Mouse (Mus musculus): ENCODE results near the gene Tra2a. TPM values are rescaled to one million over a fixed set of nuclear protein-coding genes. Genes with fewer than 3 reads are reported as not detected.

Gene Tra2a
- polyA plus RNA-seq (2014; fragmentation: Nextera tagmentation; extraction: Ambion mirVana) = 27.3 and 40.4 TPM in 2 replicates

GRCm38 (mm10) chr6:49263847-49264243 is at the start of gene Tra2a:
TSS of gene Tra2a (minus strand) at chr6:49264033.
- WGBS (ENCODE audit: insufficient replicate concordance) = 1% methylated on average over 39 of the region's 39 CpGs
- Histone ChIP-seq H3K4me2 (peak within 1 kb of the TSS; percentile 71), H3K27me3 (ENCODE audit: control insufficient read depth, insufficient read depth, low read length) (no peaks in the 10 kb centered on the region), H3K9me3 (replicated peaks; ENCODE audit: control insufficient read depth, low read length) (no peaks in the 10 kb centered on the region), H3K4me3 (ENCODE audit: low read depth, low read length) (peak within 1 kb of the TSS; percentile 99), H3K9ac (ENCODE audit: low read depth, low read length) (peak within 1 kb of the TSS; percentile 99), H3K27ac (ENCODE audit: low read depth, low read length) (peak within 1 kb of the TSS; percentile 99), H3K36me3 (ENCODE audit: control insufficient read depth, insufficient read depth, low read length) (no peaks in the 10 kb centered on the region), H3K4me1 (ENCODE audit: control insufficient read depth, insufficient read depth, low read length) (peaks cover 23% of the 10 kb centered on the region)
- peak; percentile 96 for ATAC-seq (replicated peaks; ENCODE audit: insufficient number of reproducible peaks, low FRiP score, low TSS enrichment)

DNA sequence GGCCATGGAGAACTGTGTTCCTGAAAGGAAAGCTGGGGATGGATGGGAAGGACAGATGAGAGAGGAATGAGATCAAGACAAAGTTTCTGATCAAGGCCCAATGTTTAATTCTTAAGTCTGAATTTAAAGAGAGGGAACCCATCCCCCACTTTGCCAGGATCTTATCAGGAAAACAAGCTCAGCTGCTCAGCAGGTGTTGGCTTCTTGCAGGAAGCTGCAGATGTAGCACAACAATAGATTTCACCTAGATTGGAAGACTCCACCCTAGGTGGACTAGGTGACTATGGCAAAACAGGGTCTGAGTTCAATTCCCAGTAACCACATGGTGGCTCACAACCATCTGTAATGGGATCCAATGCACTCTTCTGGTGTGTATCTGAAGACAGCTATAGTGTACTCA is 34.5 kb upstream of the Tra2a start:
- H3K36me3 ChIP-seq (ENCODE audit: control insufficient read depth, insufficient read depth, low read length) = no peaks in the 10 kb centered on the region
- H3K27ac ChIP-seq (ENCODE audit: low read depth, low read length) = no peak overlapping the region
- H3K9me3 ChIP-seq (replicated peaks; ENCODE audit: control insufficient read depth, low read length) = no peaks in the 10 kb centered on the region
- H3K9ac ChIP-seq (ENCODE audit: low read depth, low read length) = no peak overlapping the region
- no peaks in the 10 kb centered on the region for H3K27me3 ChIP-seq (ENCODE audit: control insufficient read depth, insufficient read depth, low read length)
- no peaks in the 10 kb centered on the region for H3K4me1 ChIP-seq (ENCODE audit: control insufficient read depth, insufficient read depth, low read length)
- H3K4me2 ChIP-seq = no peak overlapping the region
- ATAC-seq (replicated peaks; ENCODE audit: insufficient number of reproducible peaks, low FRiP score, low TSS enrichment) = no peak
- H3K4me3 ChIP-seq (ENCODE audit: low read depth, low read length) = no peak overlapping the region

- H3K4me1 ChIP-seq (ENCODE audit: control insufficient read depth, insufficient read depth, low read length) = no peaks in the 10 kb centered on the region
- 85% methylated on average over 1 of the region's 1 CpGs for WGBS (ENCODE audit: insufficient replicate concordance)
- no peaks in the 10 kb centered on the region for H3K36me3 ChIP-seq (ENCODE audit: control insufficient read depth, insufficient read depth, low read length)
- H3K9ac ChIP-seq (ENCODE audit: low read depth, low read length) = no peak overlapping the region
- H3K27ac ChIP-seq (ENCODE audit: low read depth, low read length) = no peak overlapping the region
- H3K4me3 ChIP-seq (ENCODE audit: low read depth, low read length) = no peak overlapping the region
- no peaks in the 10 kb centered on the region for H3K27me3 ChIP-seq (ENCODE audit: control insufficient read depth, insufficient read depth, low read length)
- H3K4me2 ChIP-seq = no peak overlapping the region
- ATAC-seq (replicated peaks; ENCODE audit: insufficient number of reproducible peaks, low FRiP score, low TSS enrichment) = no peak
- H3K9me3 ChIP-seq (replicated peaks; ENCODE audit: control insufficient read depth, low read length) = no peaks in the 10 kb centered on the region
Observed at GRCm38 (mm10) chr6:49282122-49282521, 18.3 kb upstream of the Tra2a start.

GRCm38 (mm10) chr6:49280942-49281341 is 17.1 kb upstream of the Tra2a start:
- 55% methylated on average over 1 of the region's 1 CpGs for WGBS (ENCODE audit: insufficient replicate concordance)
- Histone ChIP-seq H3K9ac (ENCODE audit: low read depth, low read length) (no peak overlapping the region), H3K36me3 (ENCODE audit: control insufficient read depth, insufficient read depth, low read length) (no peaks in the 10 kb centered on the region), H3K27me3 (ENCODE audit: control insufficient read depth, insufficient read depth, low read length) (no peaks in the 10 kb centered on the region), H3K4me2 (no peak overlapping the region), H3K27ac (ENCODE audit: low read depth, low read length) (no peak overlapping the region), H3K4me3 (ENCODE audit: low read depth, low read length) (no peak overlapping the region), H3K9me3 (replicated peaks; ENCODE audit: control insufficient read depth, low read length) (no peaks in the 10 kb centered on the region), H3K4me1 (ENCODE audit: control insufficient read depth, insufficient read depth, low read length) (no peaks in the 10 kb centered on the region)
- ATAC-seq (replicated peaks; ENCODE audit: insufficient number of reproducible peaks, low FRiP score, low TSS enrichment) = no peak

- WGBS (ENCODE audit: insufficient replicate concordance) = 84% methylated on average over 7 of the region's 7 CpGs
- Histone ChIP-seq H3K4me1 (ENCODE audit: control insufficient read depth, insufficient read depth, low read length) (no peaks in the 10 kb centered on the region), H3K36me3 (ENCODE audit: control insufficient read depth, insufficient read depth, low read length) (no peaks in the 10 kb centered on the region), H3K4me2 (no peak overlapping the region), H3K9me3 (replicated peaks; ENCODE audit: control insufficient read depth, low read length) (no peaks in the 10 kb centered on the region), H3K27ac (ENCODE audit: low read depth, low read length) (no peak overlapping the region), H3K4me3 (ENCODE audit: low read depth, low read length) (no peak overlapping the region), H3K9ac (ENCODE audit: low read depth, low read length) (no peak overlapping the region), H3K27me3 (ENCODE audit: control insufficient read depth, insufficient read depth, low read length) (no peaks in the 10 kb centered on the region)
- ATAC-seq (replicated peaks; ENCODE audit: insufficient number of reproducible peaks, low FRiP score, low TSS enrichment) = no peak
Observed at GRCm38 (mm10) chr6:49275296-49275695, 11.5 kb upstream of the Tra2a start.

GRCm38 (mm10) chr6:49274416-49275091 is 10.7 kb upstream of the Tra2a start:
- Histone ChIP-seq H3K36me3 (ENCODE audit: control insufficient read depth, insufficient read depth, low read length) (no peaks in the 10 kb centered on the region), H3K4me1 (ENCODE audit: control insufficient read depth, insufficient read depth, low read length) (no peaks in the 10 kb centered on the region), H3K4me3 (ENCODE audit: low read depth, low read length) (no peak overlapping the region), H3K27me3 (ENCODE audit: control insufficient read depth, insufficient read depth, low read length) (no peaks in the 10 kb centered on the region), H3K27ac (ENCODE audit: low read depth, low read length) (no peak overlapping the region), H3K9me3 (replicated peaks; ENCODE audit: control insufficient read depth, low read length) (no peaks in the 10 kb centered on the region), H3K9ac (ENCODE audit: low read depth, low read length) (no peak overlapping the region), H3K4me2 (no peak overlapping the region)
- WGBS (ENCODE audit: insufficient replicate concordance) = 61% methylated on average over 9 of the region's 9 CpGs
- ATAC-seq (replicated peaks; ENCODE audit: insufficient number of reproducible peaks, low FRiP score, low TSS enrichment) = no peak

- 46% methylated on average over 4 of the region's 4 CpGs for WGBS (ENCODE audit: insufficient replicate concordance)
- Histone ChIP-seq H3K36me3 (ENCODE audit: control insufficient read depth, insufficient read depth, low read length) (no peaks in the 10 kb centered on the region), H3K9me3 (replicated peaks; ENCODE audit: control insufficient read depth, low read length) (no peaks in the 10 kb centered on the region), H3K4me2 (no peak overlapping the region), H3K27ac (ENCODE audit: low read depth, low read length) (no peak overlapping the region), H3K27me3 (ENCODE audit: control insufficient read depth, insufficient read depth, low read length) (no peaks in the 10 kb centered on the region), H3K4me1 (ENCODE audit: control insufficient read depth, insufficient read depth, low read length) (no peaks in the 10 kb centered on the region), H3K4me3 (ENCODE audit: low read depth, low read length) (no peak overlapping the region), H3K9ac (ENCODE audit: low read depth, low read length) (no peak overlapping the region)
- no peak for ATAC-seq (replicated peaks; ENCODE audit: insufficient number of reproducible peaks, low FRiP score, low TSS enrichment)
Observed at GRCm38 (mm10) chr6:49273934-49274333, 10.1 kb upstream of the Tra2a start.

DNA sequence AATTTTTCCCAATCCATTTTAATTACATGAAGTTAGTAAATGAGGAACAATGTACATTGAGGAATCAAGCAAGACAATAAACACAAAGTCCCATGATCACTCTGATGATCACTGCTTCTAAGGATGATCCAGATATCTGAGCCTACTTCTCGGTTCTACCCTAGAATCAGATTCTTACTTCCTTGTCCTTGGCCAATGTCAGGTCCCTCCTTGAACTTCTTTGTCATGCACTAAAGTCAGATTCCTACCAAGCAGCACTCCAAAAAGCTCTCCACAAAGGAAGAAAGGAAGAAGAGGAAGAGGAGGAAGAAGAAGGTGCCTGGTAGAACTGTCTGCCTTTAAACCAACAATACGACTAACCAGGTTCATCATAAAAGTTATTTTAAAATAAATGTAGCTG is 9.0 kb upstream of the Tra2a start:
- Histone ChIP-seq H3K4me3 (ENCODE audit: low read depth, low read length) (no peak overlapping the region), H3K9ac (ENCODE audit: low read depth, low read length) (no peak overlapping the region), H3K27ac (ENCODE audit: low read depth, low read length) (no peak overlapping the region), H3K9me3 (replicated peaks; ENCODE audit: control insufficient read depth, low read length) (no peaks in the 10 kb centered on the region), H3K27me3 (ENCODE audit: control insufficient read depth, insufficient read depth, low read length) (no peaks in the 10 kb centered on the region), H3K4me2 (no peak overlapping the region), H3K36me3 (ENCODE audit: control insufficient read depth, insufficient read depth, low read length) (no peaks in the 10 kb centered on the region), H3K4me1 (ENCODE audit: control insufficient read depth, insufficient read depth, low read length) (no peaks in the 10 kb centered on the region)
- no peak for ATAC-seq (replicated peaks; ENCODE audit: insufficient number of reproducible peaks, low FRiP score, low TSS enrichment)
- 76% methylated on average over 2 of the region's 2 CpGs for WGBS (ENCODE audit: insufficient replicate concordance)

GRCm38 (mm10) chr6:49271815-49272214 is 8.0 kb upstream of the Tra2a start:
- Histone ChIP-seq H3K4me1 (ENCODE audit: control insufficient read depth, insufficient read depth, low read length) (no peaks in the 10 kb centered on the region), H3K4me3 (ENCODE audit: low read depth, low read length) (no peak overlapping the region), H3K9me3 (replicated peaks; ENCODE audit: control insufficient read depth, low read length) (no peaks in the 10 kb centered on the region), H3K36me3 (ENCODE audit: control insufficient read depth, insufficient read depth, low read length) (no peaks in the 10 kb centered on the region), H3K27me3 (ENCODE audit: control insufficient read depth, insufficient read depth, low read length) (no peaks in the 10 kb centered on the region), H3K27ac (ENCODE audit: low read depth, low read length) (no peak overlapping the region), H3K9ac (ENCODE audit: low read depth, low read length) (no peak overlapping the region), H3K4me2 (no peak overlapping the region)
- 75% methylated on average over 6 of the region's 6 CpGs for WGBS (ENCODE audit: insufficient replicate concordance)
- ATAC-seq (replicated peaks; ENCODE audit: insufficient number of reproducible peaks, low FRiP score, low TSS enrichment) = no peak
